Mouse (Mus musculus) adrenal gland, adult 8-10 months (tissue): Measurements from ENCODE around the gene Mycbp2. TPM values are rescaled to one million over a fixed set of nuclear protein-coding genes. Genes with fewer than 3 reads are reported as not detected.

Experiments used
- DNase-seq: peaks from one replicate; pipeline ENCODE4 v3.0.0; 2022
- total RNA-seq, 4 experiments: library from RNA; stranded (reverse); gene quantifications; 2 replicates each; pipeline ENCODE4 v1.2.4; 2022

Mycbp2 gene
- total RNA-seq, 4 experiments from 2014 or later = 50.9 to 96.3 (median 74.7) TPM

DNA sequence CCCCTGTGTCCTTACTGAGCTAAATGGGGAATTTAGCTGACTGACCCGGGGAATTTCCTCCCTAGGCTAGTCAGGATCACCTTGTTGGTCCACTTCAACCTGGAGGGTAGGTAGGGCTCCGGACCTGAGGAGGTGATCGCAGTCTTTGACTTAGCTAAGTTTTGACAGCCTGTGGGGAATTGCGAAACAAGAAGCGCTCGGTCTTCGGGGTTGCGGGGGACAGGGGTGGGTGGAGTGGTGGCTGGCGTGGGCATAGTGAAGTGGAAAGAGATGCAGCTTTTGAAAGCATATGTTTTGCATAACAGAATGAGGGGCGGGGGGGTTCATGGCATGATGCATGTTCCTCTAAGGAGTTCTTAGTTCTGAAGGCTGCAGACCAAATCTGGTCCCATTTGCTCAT is 275.8 kb downstream of the Mycbp2 start:
- peak; percentile 21 for DNase-seq

DNA sequence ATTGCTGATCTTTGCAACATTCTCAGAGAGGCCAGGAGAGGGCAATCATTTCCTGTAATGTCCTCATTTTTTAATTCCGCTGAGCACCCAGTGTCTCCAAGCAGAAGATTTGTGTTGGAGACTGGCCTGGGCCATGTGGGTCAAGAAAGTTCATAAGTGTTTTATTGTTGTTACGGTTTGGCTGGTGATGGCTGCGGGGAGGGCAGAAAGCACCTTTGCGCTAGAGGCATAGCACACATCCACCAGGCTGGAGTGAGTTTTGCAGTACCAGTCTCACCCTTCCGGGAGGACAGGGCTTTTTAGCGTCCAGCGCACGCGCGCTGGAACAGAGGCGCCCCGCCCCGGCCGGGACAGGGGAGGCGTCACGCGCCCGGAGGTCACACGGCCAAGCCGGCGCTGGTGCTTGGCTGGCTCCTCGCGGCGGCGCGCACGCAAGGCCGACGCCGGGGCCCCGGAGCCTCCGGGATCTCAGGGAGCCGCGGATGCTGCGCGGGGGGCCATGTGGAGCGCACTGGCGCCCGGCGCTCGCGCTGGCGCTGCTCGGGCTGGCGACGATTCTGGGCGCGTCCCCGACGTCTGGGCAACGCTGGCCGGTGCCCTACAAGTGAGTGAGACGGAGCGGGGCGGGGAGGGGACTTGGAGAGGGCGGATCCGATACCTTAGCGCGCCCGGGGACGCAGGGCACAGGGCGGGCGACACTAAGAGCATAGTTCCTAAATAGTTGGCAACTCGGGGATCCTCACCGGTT is 276.6 kb downstream of the Mycbp2 start, which contains the start of gene Cln5:
Cln5 (plus strand) TSS at position 353 of the 748 bp plus-strand sequence.
- peak; percentile 94 for DNase-seq

DNA sequence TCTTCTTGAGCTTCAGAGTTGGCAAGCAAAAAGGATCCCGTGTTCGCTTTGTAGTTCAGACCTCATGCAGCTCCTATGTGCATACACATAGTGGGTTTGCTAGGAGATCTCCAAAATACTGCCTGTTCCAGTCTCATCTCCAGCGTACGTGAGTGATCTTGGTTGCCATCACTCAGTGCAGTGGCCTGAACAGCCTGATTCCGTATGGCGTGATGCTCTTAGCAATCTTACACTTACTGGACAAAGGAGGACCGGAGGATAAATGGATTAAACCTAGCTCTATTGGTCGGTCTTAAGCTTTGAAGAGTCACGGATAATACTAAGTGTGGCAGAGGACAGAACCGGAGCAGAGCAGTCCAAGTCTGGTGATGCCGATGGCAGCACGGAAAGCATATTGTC is 277.1 kb downstream of the Mycbp2 start:
- no peak for DNase-seq

DNA sequence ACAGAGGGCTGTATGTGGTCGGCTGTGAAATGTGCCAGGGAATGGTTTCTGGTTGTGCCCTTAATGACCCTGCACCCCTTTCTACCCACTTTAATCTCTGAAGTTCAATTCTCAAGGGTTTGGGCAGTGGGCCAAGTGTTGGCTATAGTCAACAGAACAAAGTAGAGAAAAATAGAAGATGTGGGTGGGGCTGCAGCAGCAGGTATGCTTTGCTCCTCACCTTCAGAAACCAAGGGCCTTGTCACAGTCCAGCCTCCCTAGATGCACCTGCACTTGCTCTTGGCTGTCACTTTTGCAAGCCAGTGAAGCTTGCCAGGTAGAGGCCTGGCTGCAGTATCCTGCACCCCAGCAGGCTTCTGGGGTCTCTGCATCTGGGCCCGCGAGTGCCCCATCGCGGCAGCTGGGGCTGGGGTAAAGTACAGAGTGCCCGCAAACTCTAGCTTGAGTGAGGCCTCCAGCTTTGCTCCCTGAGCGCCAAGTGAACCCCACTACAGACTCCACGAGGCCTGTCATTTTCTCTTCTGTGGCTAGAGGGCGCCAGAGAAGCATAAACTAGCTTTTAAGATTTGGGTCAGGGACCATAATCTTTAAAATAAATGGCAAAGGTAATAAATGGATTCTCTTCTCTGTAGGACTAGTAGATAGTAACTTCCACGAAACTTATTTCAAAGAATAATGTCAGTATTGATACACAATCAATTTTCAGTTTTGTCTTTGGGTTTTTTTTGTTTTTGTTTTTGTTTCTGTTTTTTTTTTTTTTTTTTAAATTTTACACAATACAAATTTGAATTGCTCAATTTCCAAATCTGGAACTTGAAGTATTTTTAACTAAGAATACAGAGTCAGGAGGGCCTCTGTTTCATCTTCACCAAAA is 281.1 kb downstream of the Mycbp2 start:
- DNase-seq = peak; percentile 55

Other genes starting within 250 kb of the Mycbp2 start
- gene Fbxl3, start 247.2 kb downstream of the Mycbp2 start, total RNA-seq = 10 to 100 TPM; 60.2 to 93.4 (median 85.3) TPM
- under 1 TPM in 3 of 4 experiments, not detected in 1; 0.15 to 0.52 (median 0.23) TPM for gene Scel, start 166.5 kb upstream of the Mycbp2 start, total RNA-seq